Mouse (Mus musculus) right cerebral cortex, postnatal 36 days (tissue): ENCODE results near the gene Pafah2.
A peak's percentile ranks its signal among the peaks of the same experiment; 100 is the strongest.

Source experiments
- DNase-seq, 2 experiments: peaks; one replicate each; pipeline ENCODE4 v3.0.0; 2022; ENCODE audit warnings: low spot score in 2 of 2, mixed read lengths in 1 of 2

The Pafah2 gene

DNA sequence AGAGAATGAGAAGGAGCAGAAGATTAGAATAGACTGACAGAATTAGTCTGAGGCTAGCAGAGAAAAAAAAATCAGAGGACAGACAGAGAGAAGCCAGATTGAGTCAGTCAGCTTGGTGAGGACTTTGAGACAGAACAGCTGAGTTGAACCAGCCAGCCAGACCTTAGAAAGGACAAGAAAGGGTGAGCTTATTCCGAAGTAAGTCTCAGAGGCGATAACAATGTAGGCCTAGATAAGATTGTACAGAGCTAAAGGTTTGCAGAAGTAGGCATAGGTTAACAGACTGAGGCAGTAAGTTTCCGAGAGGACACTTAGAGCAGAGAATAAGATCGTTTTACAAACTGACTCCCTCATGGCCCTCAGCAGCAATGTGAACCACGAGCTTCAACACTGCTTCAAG is 65.1 kb downstream of the Pafah2 start:
- no peak for DNase-seq

DNA sequence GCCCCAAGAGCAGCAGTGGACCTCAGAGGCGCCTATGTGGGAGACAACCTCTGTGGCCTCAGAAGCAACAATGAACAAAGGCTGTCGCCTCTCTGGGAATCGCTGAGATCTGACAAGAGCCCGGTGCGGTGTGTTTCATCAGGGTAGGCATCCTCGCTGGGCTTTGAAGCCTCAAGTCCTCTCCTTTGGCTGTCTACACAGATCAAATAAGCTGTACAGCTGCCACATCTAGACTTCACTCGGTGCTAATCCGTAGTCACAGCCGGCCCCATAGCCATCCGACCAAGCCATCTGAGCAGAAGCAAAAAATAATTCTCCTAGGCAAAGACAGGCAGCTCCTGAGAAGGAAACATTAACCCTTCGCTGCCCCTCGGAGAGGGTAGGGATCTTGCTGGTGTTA is 69.7 kb downstream of the Pafah2 start:
- no peak for DNase-seq

DNA sequence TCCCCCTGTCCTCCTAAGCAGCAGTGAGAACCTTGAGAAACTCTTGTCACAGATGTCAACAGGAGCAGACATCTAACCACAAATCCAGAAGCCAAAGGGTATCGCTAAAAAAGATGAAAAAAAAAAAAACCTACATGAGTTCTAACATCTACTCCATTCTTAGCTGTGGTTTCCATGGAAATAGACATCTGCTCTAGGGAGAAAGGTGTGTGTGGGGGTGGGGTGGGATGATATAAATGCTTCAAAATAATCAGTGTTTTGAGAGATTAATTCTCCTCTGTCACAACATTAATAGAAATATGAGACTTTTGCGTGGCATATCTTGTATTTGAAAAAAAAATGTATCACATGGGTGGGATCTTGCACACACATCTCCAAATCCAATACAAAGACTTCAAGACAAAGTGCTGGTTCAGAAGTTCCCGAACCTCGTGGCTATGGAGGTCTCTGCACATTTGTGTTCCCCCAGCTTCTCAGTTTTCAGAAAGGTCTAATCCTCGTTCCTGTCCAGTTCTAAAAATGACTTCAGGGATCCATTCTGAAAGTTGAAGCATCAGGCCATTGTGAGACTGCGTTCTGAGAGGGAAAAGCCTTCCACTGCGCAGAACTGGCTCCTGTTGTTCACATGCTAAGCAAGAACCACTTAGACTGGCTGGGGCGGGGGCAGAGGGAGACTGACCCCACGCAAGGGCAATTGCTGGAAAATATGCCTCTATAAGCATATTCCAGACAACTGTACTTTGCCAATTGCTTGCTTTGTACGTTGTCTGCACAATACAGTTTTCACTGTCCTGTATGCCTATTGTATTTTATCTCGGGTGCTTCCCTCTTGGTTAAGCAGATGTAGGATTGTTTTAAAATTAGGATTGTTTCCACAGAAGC is 70.5 kb downstream of the Pafah2 start:
- no peak for DNase-seq

DNA sequence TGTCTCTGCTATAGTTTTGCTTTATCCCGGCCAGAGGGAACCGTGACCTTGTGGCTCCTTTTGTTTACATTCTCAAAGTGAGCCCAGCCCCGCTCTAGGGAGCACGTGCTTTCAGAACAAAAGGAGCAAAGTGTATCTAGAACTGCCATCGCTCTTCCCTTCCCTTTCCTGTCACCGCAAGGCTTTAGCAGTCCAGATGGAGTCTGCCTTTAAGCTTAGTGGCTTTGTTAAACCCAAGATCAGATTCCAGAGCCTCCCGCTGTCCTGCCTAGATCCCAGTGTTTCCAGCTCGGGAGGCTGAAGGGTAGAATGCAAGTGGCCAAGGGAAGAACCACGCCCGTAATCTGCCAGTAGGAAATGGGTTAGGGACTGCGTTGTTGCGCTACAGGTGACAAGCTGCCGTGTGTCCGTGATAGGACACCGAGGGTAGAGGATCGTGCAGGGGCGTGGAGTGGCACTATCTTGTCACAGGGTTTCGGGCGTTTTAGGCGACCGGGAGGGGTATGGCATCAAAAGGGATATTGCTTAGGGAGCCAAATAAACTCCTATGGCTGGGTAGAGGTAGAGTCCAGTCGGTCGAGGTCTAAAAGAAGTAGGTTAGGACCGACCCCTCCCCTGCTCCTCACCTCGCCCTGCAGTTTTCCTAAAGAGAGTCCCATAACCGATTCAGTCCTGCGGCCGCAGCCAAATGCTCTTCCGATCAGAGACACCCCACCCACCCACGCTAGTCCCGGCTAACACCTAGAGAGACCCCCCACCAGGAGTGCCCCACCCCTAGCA is 71.5 kb downstream of the Pafah2 start:
- no peak for DNase-seq

DNA sequence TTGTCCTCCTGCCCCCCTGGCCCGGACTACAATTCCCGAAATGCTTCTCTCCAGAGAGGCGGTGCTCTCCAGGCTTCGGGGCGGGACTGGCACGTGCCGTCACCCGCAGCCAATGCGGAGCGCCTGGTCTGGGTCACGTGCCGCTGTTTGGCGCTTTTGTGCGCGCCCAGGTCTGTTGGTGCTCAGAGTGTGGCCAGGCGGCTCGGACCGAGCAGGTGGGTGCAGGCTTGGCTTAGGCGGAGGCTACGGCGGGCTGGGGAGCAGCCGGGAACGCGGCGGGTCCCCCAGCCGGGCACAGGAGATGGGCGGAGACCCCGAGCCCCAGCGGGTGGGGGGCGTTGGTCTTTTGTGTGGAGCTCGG is 72.1 kb downstream of the Pafah2 start, which contains the start of gene Stmn1:
TSS of gene Stmn1 (plus strand) at position 106 of the 361 bp plus-strand sequence.
- DNase-seq = peak; percentile 94 to 96

DNA sequence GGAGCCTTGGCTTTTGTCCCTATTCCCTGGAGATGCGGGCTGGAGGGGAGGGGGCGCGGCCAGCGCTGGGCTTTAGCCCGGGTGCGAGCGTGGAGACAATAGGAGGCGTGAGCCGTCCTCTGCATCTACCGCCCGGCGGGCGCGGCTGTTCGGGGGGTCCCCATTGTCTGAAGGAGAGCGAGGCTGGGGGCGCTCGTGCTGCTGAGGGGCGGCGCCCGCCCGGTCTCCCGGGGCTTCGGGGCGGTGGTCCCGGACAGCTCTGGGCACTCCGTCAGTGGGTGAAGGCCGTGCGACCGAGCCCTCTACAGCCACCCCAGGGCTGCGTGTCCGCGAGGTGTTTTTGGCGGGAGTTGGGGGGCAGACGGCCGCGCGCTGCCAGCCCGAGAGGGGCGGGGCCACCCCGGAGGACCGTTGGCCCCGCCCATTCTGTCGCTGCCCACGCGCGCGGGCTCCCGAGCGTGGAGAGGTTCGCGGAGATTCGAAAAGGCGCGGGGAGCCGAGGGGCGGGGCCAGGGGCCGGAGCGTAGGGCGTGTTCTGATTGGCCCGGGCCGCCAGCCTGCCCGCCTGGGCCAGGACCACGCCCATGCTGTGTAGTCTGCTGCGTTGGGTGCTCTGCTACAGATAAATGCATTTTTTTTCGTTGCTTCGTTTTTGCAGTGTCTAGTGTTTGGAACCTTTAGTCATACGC is 72.6 kb downstream of the Pafah2 start:
- DNase-seq = peak; percentile 89

DNA sequence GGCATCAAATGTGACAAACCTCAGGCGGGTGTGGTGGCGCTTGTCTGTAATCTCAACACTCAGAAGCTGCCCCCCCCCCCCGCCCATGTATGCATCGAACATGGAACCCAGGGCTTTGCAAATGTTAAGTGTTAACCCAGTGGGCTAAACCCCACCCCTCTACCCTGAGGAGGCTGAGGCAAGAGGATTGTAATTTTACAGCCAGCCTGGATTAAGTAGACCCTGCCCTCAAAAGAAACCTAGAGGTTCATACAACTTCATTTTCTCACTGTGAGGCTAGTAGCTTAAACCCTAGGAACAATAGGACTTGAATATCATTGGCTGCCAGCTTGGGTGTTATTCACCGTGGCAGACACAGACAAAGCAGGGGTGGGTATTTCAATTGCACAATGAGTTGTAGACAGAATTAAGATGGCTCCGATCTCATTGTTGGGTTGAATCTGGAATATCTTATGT is 73.2 kb downstream of the Pafah2 start:
- no peak for DNase-seq

DNA sequence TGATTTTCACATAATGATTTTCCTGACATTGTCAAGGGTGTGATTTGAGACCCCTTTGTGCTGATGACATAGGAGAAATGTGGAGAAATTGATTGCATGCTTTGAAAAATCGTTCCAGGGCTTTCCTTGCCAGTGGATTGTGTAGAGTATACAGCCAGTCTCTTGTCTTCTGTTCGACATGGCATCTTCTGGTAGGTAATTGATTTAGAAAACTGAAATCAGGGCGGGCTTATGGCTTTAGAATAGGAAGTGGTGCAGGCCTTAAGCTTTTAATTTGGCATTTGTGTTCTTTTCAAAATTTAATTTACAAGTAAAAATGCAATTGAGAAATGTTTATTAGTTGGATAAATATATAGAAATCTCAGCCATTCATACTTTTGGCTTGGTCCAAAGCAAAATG is 73.9 kb downstream of the Pafah2 start:
- no peak for DNase-seq

DNA sequence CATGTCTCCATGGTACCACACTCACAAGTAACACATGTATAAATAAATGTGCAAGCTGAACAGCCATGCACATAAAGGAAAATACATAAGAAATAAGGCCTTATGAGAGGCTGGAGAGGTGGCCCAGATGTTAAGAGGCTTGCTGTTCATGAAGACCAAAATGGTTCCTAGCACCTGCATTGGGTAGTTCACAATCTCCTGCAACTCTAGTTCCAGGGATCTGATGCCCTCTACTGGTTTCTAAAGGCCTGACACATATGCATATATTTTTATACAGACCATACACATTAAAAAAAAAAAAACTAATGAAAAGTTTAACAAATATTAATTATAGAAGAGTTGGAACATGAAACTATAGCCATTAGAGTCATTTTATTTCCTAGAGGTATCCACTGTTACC is 75.3 kb downstream of the Pafah2 start:
- no peak for DNase-seq

DNA sequence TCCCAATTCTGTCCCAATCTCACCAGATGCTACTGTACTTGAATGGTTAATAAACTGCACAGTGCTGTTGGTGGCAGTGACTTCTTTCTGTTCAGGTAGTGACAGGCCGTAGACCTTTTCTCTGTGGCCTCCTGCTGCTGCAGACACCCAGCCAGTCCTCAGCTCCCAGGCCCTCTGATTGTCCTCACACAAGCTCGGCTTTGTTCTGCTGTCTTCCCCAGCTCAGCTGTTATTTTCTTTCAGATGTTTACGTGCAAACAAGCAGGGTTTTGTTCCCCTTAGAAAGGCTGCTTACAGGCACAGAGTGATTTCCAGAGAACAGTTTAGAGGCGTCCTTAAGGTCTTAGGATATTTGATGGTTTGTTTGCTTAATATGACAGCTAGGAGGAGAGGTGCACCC is 77.6 kb downstream of the Pafah2 start:
- no peak for DNase-seq

DNA sequence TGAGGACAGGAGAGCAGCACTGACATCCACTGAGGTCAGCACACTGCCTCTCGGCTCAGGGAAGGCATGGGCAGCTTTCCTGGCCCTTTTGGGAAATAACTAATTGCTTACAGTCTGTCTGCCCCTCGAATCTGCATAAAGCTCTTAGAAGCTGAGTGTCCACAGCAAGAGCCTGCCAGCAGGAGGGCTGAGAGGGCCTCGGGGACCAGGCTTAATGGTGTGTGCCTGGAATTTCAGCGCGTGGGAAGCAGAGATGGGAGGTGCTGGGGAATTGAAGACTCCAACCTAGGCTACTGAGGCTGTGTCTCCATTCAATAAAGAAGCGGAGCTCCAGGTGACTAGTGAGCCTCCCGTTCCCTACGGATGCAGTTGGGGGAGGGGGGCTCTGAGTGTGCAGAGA is 78.1 kb downstream of the Pafah2 start:
- no peak for DNase-seq

DNA sequence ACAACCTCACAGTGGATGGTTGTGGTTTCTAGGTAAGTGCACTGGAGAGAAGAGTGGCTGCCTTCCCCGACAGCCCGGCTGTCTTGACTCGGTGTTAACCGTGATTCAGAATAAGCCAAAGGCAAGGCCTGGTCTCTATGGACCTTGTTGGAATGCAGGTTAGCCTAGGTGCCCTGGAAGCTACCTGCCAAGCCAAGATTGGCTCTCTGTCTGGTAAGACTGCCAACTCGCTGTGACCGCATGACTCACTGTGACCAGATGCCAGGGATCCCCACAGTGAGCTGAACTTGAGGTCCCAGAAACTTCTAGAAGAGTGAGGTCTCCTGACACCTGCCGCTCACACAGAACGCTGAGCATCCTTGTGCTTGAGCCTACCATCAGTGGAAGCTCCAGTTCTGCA is 80.8 kb downstream of the Pafah2 start:
- no peak for DNase-seq
